Mouse (Mus musculus): ENCODE measurements around the gene Tcirg1.

Tcirg1 gene

GRCm38 (mm10) chr19:3896208-3896607 is 10.7 kb downstream of the Tcirg1 start:
- DNase-seq: no peak

GRCm38 (mm10) chr19:3895171-3895631 is 11.7 kb downstream of the Tcirg1 start:
- DNase-seq: no peak

GRCm38 (mm10) chr19:3894294-3894693 is 12.6 kb downstream of the Tcirg1 start:
- DNase-seq: no peak

- no peak for DNase-seq
These were observed 13.3 kb downstream of the Tcirg1 start for GRCm38 (mm10) chr19:3893545-3894116.

GRCm38 (mm10) chr19:3890181-3890580 is 16.8 kb downstream of the Tcirg1 start:
- no peak for DNase-seq

- DNase-seq: no peak
These were observed 17.8 kb downstream of the Tcirg1 start for GRCm38 (mm10) chr19:3889096-3889495.

- DNase-seq: no peak
These were observed 22.5 kb downstream of the Tcirg1 start for GRCm38 (mm10) chr19:3884325-3884990.

GRCm38 (mm10) chr19:3882214-3882613 is 24.7 kb downstream of the Tcirg1 start:
- DNase-seq: no peak

- peak; percentile 45 for DNase-seq
These were observed 26.7 kb downstream of the Tcirg1 start for GRCm38 (mm10) chr19:3880054-3880848.

- DNase-seq: no peak
These were observed 31.9 kb downstream of the Tcirg1 start for GRCm38 (mm10) chr19:3875045-3875444.

- DNase-seq: peak; percentile 61
These were observed 34.6 kb downstream of the Tcirg1 start for GRCm38 (mm10) chr19:3872373-3872772.

- DNase-seq: no peak
These were observed 35.5 kb downstream of the Tcirg1 start for GRCm38 (mm10) chr19:3871468-3871867.

GRCm38 (mm10) chr19:3868290-3868689 is 38.6 kb downstream of the Tcirg1 start:
- DNase-seq: no peak

GRCm38 (mm10) chr19:3864960-3865359 is 42.0 kb downstream of the Tcirg1 start:
- DNase-seq: no peak

GRCm38 (mm10) chr19:3862713-3863112 is 44.2 kb downstream of the Tcirg1 start:
- no peak for DNase-seq

GRCm38 (mm10) chr19:3857220-3857619 is 49.7 kb downstream of the Tcirg1 start:
- no peak for DNase-seq

GRCm38 (mm10) chr19:3855601-3856000 is 51.3 kb downstream of the Tcirg1 start:
- no peak for DNase-seq

GRCm38 (mm10) chr19:3855091-3855490 is 51.8 kb downstream of the Tcirg1 start:
- DNase-seq: no peak

- DNase-seq: no peak
These were observed 53.0 kb downstream of the Tcirg1 start for GRCm38 (mm10) chr19:3853891-3854290.

GRCm38 (mm10) chr19:3853121-3853520 is 53.8 kb downstream of the Tcirg1 start:
- DNase-seq: no peak

- peak; percentile 74 for DNase-seq
These were observed 54.8 kb downstream of the Tcirg1 start for GRCm38 (mm10) chr19:3851979-3852681.

- peak; percentile 97 for DNase-seq
These were observed 55.4 kb downstream of the Tcirg1 start, which contains the start of gene Chka for GRCm38 (mm10) chr19:3851502-3851962. Gene Chka, plus strand, starts transcription at chr19:3851773.
